Mouse (Mus musculus): ENCODE data around the gene Gm20870. TPM values are rescaled to one million over a fixed set of nuclear protein-coding genes. Genes with fewer than 3 reads are reported as not detected.
"Not testable (repeated sequence)": the region's sequence is repeated elsewhere in the genome, so short reads cannot be mapped to it uniquely, and the experiment has no call there.

The Gm20870 gene
- not detected for polyA plus RNA-seq (2017; shearing (Covaris generic))

DNA sequence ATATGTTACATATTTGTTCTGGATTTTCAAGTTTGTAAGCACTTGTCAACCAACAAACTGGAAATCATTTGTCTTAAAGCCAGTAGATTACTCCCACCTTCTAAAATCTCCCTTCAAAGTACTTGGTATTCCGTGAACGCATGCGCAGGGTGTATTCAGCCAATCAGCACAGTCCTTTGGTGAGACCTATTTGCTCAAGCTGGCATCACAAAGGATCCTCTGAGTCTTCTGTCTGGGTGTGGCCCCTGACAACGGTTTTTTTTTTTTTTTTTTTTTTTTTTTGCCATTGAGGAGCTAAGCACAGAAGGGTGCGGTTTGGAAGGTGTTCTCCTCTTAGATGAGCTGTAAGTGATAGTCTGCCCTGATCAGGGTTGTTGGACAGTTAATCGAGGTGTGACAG, at the start of gene Gm20870:
TSS of gene Gm20870 (plus strand) at position 301 of the 400 bp plus-strand sequence.
- ATAC-seq = not testable (repeated sequence)

Other genes starting within 250 kb of the Gm20870 start
- not detected for gene Gm20869, start 222.6 kb upstream of the Gm20870 start, polyA plus RNA-seq (2017; shearing (Covaris generic))

All from inflammation-experienced regulatory T-cells, adult 6 months (primary cell).